Mouse (Mus musculus) urinary bladder, postnatal 4 days (tissue): ENCODE measurements at regions not wholly inside any gene's neighbourhood (a gene's known extent, or its start where the extent isn't known, plus 50 kb on each side); places are given as distances from the start of the nearest gene placed in this dataset.

Experiments
- DNase-seq, 2 experiments: peaks; one replicate each; pipeline ENCODE4 v3.0.0; 2021 to 2022; ENCODE audit warnings: low spot score in 2 of 2

GRCm38 (mm10) chr9:80688481-80689086, 223.3 kb upstream of the Impg1 start:
- DNase-seq: no peak

- DNase-seq: no peak
These were observed 217.9 kb upstream of the Impg1 start for GRCm38 (mm10) chr9:80683030-80683692.

GRCm38 (mm10) chr9:80681709-80682108, 216.4 kb upstream of the Impg1 start:
- no peak for DNase-seq

DNA sequence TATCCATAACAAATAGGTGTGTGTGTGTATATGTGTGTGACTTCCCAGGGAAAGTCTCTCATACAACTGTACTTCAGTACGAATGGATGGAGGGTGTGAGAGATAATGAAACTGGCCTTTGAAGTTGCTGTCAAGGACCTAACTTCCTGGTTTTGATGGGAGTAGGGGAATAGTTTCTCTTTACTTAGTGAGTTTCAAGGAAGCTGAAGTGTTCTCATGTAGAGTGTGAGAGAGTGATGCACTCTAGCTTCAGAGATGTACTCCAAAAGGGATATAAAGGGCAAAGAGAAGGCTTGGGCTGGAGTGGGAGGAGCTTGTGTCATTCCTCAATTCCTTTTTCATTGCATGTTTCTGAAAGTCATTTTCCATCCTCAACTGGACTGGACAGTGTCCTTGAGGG, 206.2 kb upstream of the Impg1 start:
- no peak for DNase-seq

GRCm38 (mm10) chr9:80668575-80669248, 203.4 kb upstream of the Impg1 start:
- no peak for DNase-seq

- DNase-seq: no peak
These were observed 193.5 kb upstream of the Impg1 start for GRCm38 (mm10) chr9:80658755-80659154.

- DNase-seq: no peak
These were observed 149.8 kb upstream of the Impg1 start for GRCm38 (mm10) chr9:80615114-80615513.

- no peak for DNase-seq
These were observed 134.7 kb upstream of the Impg1 start for GRCm38 (mm10) chr9:80600019-80600418.

DNA sequence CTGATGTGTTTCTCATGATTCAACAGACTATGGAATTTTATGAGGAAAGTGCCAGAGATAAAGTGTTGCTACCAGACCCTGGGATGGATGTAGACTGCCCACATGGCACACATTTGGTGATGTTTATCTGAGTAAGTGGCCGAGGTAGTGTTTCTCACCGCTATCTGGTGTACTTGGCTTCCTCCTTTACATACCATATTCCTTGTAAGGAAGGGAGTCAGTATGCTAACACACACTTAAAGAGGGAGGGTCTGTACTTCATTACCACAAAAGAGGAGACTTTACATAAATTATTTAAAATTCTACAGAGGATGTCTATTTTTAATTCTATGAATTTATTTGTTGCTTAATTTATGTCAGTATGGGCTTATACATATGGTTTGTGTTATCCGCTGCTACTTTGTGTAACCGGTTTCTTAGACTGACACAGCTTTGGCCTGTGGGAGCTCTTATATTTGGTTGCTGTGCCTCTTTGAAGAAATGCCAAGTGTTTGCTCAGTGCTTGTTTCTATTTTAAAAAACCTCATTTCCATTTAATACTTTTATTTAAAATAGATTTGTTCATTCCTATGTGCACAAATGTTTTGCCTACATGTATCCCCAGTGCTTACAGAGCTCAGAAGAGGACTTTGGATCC, 100.2 kb upstream of the Impg1 start:
- no peak for DNase-seq

GRCm38 (mm10) chr9:80563655-80564054, 98.4 kb upstream of the Impg1 start:
- no peak for DNase-seq

DNA sequence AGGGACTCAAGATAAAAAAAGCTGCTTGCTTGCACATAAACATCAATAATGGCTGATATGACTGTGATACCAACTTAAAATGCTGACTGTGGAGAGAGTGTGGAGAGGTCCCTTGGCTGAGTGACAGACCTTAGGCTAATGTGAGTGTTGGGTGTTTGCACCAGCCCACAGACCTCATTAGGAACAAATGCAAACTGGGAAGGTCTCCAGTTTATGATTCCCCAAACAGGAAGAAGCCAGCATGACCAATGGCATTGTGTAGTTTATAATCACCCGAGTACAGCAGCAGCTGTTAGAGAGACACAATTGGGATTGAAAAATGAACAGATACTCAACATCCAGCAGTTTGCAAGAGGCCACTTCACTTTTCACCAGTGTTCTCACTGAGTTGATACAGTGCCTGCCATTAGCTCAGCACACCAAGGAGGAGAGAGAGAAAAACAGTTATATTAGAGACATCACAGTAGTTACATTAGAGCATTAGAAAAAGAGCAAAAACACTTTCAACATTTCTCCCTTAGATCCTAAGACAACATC, 90.3 kb upstream of the Impg1 start:
- no peak for DNase-seq
